Mouse (Mus musculus): ENCODE results near the gene Mapk6. TPM values are rescaled to one million over a fixed set of nuclear protein-coding genes. Genes with fewer than 3 reads are reported as not detected.
"Not testable (repeated sequence)": the region's sequence is repeated elsewhere in the genome, so short reads cannot be mapped to it uniquely, and the experiment has no call there.

Mapk6 gene
- total RNA-seq, 2 experiments from 2014 or later: 108 to 111 TPM

DNA sequence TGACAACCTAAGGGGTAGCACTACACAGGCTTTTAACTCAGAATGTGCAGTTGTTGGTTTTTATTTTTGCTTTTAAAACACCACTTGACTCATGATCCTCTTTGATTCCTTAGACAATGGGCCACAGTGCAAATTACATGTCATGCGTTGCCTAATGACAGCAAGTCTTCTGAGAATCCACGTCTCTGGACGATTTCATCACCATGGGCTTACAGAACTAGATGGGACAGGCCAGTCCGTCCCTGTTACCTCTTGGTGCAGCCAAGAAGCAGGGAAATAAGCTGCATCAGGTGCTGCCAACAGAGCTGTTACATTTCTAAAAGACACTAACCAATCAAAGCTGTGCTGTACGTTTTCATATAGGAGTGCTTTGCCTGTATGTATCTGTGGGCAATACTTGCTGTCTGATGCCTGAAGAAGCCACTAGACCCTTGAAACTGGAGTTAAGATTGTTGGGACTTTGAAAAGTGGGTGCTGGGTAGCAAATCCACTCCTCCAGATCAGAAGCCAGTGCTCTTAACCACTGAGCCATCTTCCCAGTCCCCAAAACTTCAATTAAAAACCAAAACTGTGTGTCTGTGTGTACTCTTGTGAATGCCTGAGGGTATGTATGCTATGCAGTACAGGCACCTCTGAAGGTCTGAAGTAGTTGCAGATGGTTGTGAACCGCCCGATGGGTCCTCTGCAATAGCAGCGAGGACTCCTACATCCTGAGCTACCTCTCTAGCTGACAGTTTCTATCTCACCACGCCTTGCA is 24.4 kb downstream of the Mapk6 start:
- no peak for DNase-seq
- intact Hi-C loops (cut with DNase I): no loop called here

DNA sequence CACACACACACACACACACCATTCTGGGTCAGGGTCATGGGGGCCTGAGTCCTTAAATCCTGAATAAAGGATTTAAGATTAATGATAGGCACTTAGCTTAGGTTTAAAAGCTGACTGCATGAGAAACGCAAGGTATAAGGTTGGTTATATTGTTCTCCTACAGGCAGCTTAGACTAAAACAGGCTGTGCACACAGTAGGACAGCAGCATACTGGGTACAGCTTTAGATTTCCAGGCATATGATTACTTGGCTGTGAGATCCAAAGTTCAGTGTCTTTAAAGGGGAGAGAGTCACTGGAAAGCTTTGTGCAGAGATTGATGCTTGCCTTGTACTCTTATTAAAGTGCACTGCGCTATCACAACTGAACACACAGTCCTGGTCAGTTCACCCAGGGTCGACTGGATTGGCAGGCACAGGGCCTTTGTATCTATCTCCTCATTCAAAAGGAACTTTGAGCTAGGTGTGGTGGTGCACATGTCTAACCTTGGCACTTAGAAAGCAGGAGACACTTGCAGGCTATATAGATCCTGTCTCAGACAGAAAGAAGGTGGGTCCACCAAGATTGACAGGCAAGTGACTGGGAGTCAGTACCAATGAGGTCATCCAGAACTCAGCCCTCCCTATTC is 25.4 kb downstream of the Mapk6 start:
- DNase-seq: no peak
- intact Hi-C loops (cut with DNase I): no loop called here

DNA sequence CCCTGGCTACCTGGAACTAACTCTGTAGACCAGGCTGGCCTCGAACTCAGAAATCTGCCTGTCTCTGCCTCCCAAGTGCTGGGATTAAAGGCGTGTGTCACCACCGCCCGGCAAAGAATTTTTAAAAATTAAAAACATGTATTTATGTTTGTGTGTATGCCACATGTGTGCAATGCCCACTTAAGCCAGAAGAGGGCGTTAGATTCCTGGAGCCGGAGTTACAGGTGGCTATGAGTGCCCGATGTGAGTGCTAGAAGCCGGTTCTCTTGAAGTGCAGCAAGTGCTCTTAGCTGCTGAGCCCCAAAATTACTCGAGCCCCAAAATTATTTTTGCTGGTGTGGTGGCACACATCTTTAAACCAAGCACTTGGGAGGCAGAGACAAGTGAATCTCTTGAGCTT is 26.0 kb downstream of the Mapk6 start:
- DNase-seq: no peak
- intact Hi-C loops (cut with DNase I): no loop called here

DNA sequence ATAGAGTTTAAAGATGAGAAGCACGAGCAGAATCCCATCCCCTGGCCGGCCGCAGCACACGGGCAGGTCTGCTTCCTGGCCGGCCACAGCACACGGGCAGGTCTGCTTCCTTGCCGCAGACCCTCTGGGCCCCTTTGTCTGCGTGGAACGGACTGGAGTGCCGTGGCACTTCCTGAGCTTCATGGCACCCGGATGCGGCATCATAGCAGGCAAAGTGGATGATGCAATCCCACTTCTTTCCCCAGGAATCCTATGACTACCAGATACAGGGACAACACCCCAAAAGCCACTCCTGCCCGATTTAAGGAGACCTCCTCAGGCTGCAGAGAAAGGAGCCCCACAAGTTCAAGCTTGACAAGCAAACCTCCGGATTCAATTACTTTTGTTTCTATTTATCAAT is 27.0 kb downstream of the Mapk6 start:
- DNase-seq: no peak
- intact Hi-C loops (cut with DNase I): no loop called here

DNA sequence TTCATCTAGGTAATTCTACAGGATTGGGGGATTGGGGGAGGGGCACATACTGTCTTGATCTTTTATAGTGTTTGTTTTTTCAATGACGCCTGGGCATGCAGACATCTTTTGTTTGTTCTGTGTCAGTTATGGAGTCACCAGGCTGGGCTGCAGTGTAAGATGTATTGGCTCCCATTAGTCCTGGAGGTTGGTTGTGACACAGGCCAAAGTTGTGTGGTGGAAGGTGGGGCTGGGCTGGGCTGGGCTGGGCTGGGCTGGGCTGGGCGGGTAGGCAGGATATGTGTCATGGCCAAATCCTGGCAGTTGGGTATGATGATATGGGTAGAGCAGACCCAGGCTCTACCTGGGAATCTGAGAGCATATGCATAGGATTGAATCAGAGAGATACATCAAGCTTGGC is 31.0 kb downstream of the Mapk6 start:
- no peak for DNase-seq
- intact Hi-C loops (cut with DNase I): no loop called here

DNA sequence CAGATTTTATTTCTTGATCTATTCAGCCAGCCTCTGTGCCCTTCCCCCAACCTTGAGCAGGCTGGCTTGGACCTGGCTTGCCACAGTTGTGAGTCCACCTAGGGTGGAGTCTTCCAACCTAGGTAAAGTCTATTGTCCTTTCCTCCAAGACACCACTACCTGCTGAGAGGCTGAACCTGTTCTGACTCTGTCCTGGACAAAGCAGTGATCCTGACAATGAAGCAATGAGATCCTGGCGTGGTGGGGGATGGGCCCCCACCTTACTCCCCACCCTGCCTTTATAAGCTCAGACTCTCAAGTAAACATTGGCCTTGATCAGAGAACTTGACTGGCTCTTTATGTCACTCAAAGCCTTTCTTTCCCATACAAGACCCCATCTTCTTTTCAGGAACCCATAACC is 33.4 kb downstream of the Mapk6 start:
- intact Hi-C loops (cut with DNase I): no loop called here
- no peak for DNase-seq

DNA sequence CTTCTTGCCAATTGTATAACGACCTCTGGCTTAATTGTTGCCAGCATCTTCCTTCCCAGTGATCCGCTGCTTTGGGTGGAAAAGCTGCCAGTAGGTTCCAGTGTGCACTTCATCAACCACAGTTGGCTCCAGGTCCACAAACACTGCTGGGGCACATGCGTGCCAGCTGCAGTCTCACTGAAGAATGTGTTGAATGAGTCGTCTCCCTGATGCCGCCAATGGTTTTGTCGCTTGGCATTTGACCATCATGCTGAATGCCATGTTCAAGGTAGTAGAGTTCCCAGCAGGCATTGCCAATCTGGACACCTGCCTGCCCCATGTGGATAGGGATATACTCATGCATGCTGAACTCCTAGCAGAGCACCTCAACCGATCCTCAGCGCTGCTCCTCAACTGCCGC is 34.2 kb downstream of the Mapk6 start:
- DNase-seq: peak; percentile 53
- intact Hi-C loops (cut with DNase I): no loop called here

DNA sequence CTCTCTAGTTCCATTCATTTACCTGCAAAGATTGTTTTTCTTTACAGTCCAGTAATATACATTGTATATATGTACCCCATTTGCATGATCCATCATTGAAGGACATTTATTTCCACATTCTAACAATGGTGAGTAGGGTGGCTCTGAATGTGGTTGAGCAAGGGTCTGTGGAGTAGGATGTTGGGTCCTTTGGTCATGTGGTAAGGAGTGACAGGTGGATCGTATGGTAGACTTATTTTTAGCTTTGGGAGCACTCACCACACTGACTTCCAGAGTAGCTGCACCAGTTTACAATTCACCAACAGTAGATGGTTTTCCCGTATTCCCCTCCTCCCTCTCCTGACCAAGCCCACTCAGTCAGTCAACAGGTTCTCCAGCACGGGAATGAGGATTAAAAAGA is 41.0 kb downstream of the Mapk6 start:
- intact Hi-C loops (cut with DNase I): no loop called here
- no peak for DNase-seq

DNA sequence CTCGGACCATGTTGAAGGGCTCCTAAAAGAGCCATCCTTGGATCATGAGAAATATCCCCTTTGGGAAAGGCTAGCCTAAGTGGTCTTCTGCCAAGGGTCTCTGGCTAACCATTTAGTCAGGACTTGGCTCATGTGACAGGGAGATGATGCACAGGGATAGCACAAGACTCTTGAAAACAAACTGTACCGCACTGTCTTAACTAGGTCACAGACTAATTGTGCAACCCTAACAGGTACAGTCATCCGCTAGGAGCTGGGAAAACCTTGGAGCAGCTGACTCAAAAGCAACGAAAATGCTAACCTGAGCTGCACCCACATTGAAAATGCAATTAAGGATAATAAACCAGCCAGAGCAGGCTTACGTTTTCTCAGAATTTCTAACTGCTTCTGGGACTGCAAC is 43.6 kb downstream of the Mapk6 start:
- no peak for DNase-seq
- intact Hi-C loops (cut with DNase I): no loop called here

DNA sequence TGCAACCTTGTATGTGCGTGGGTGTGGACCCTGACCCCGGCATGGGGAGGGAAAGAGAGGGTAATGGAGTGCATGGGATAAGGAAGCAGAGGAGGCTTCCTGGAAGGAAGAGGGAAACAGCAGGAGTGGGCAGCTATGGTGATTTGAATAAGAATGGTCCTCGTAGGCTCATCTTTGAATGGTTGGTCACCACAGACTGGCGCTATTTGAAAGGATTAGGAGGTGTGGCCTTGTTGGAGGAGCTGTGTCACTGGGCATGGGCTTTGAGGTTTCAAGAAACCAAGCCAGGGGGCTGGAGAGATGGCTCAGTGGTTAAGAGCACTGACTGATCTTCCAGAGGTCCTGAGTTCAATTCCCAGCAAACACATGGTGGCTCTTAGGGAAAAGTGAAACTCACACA is 44.6 kb downstream of the Mapk6 start:
- intact Hi-C loops (cut with DNase I): no loop called here
- no peak for DNase-seq

DNA sequence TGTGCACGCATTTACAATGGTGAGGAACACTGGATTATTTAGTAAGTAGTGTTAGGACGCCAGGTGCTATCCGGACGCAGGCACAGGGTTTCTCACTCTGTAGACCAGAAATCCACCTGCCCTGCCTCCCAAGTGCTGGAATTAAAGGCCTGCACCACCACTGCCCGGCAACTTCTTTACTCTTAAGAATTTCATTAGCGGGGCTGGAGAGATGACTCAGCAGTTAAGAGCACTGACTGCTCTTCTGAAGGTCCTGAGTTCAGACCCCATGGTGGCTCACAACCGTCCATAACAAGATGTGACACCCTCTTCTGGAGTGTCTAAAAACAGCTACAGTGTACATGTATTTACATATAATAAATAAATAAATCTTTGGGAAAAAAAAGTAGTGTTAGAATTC is 46.1 kb downstream of the Mapk6 start:
- DNase-seq; intact Hi-C loops (cut with DNase I): not testable (repeated sequence)

DNA sequence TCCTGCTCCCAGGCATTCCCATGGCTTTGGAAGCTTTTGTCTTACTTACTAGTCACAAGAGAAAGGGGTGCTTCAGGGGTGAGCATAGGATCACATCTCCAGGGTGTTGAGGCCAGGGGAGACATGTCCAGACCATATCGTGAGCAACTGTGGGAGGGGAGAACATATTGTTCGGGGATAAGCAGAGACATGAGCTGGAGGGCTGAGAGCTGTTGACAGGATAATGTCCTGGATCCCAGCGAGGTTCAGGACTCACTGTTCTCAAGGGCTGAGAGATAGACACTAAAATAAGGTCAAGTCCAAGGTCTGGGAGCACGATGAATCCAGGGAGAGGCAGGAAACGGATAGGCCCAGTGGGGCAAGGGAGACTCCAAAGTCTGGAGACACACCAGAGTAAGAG is 46.8 kb downstream of the Mapk6 start:
- intact Hi-C loops (cut with DNase I): no loop called here
- no peak for DNase-seq

DNA sequence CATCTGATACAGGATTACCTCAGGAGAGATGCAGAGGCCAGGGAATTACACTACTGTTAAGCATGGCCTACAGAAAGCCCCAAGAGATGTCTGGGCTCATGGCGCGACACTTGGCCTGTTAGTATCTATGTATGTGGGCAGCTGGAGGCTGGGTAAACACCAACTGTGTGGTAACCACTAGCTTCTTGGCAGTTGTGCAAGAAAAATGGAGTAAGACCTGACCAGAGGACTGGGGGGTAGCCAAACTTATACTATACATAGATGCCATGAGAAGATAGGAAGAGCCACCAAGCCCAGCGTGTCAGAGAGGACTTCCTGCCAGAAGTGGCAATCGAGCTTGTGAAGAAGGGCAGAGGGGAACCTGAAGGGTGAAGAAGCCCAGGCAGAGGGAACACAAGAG is 47.6 kb downstream of the Mapk6 start:
- intact Hi-C loops (cut with DNase I): no loop called here
- DNase-seq: no peak

DNA sequence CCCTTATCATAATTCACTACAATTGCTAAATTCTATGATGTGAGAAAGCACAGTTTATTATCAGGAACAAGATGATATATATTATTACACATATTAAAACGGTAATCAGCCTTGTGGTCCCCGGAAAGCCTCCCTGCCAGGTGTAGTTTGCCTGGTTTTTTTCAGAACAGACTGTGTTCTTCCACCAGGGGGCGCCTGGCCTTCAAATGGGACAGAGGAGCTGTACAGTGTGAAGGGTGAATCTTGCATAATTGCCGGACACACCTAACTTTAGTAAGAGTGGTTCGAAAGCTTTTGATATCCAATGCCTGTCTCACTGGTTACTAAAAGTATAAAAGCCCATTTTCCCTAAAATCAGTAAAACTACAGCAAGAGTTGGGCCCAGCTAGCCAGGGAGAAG is 48.1 kb downstream of the Mapk6 start:
- DNase-seq: peak; percentile 81
- intact Hi-C loops (cut with DNase I): no loop called here

DNA sequence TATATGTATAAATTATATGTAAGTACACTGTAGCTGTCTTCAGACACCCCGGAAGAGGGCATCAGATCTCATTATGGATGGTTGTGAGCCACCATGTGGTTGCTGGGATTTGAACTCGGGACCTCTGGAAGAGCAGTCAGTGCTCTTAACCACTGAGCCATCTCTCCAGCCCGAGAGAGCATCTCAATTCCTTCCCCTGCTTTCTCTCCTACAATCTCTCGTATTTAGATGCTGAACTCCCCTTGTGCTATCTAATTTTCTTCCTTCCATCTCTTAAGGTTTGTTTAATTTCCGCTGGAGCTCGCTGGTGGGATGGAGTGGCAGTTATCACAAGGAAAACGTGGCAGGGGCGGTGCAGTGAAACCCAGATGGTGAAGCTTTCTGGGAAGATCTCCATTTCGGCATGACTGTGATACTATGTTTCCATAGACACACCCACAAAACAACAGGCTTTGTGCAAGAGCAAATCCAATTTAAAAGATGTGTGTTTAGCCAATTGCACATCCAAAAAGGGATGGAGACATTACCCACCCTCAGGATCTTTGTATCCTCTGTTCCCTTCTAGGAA is 52.6 kb downstream of the Mapk6 start:
- no peak for DNase-seq
- intact Hi-C loops (cut with DNase I): no loop called here

DNA sequence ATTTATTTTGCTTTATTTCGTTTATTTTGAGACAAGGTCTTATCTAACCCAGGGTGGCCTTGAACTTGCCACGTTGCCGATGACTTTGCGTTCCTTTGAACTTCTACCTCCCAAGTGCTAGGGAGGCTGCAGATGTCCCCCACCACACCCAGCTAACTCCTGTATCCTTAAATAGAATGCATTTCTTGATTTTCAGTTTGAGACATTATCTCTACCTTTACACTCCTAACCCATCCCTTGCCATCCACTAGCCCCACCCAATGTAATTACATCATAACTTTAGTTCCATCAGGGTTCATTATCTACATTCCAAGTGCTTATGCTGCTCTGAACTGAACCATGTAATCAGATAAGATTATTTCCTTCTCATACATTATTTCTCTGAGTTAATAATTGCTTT is 54.0 kb downstream of the Mapk6 start:
- no peak for DNase-seq
- intact Hi-C loops (cut with DNase I): no loop called here

DNA sequence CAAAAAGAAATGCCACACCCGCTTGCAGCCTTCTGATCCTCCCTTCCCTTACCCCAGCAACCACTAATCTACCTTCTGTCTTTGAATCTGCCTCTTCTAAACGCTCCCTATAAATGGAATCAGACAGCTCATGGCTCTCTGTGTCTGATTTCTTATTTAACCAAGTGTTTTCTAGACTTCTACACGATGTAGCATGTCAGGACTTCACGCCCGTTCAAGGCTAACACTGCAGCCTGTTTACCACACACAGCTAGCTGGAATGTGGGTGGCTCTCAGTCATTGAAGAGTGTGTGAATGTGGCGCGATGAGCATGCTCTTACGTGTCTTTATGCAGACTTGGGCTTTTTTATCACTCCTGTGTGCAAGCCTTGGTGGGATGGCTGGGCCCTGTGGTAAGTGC is 56.7 kb downstream of the Mapk6 start:
- intact Hi-C loops (cut with DNase I): no loop called here

DNA sequence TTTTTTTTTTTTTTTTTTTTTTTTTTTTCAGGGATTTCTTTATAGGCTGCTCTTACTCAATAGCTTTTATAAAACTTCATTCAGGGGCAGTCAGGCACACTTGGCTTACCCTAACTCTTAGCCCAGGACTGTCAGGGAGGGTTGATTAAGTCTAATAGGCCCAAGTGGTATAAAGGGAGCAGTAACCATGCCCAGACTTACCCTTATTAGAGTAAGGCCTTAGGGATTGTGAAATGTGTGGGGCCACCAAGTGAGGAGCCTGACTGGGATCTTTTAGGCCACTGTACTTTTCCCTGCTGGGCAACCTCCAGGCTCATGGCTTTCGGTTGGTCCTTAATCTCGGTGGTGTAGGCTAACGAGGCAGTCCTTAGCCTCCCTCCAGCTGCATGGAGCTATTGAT is 61.2 kb downstream of the Mapk6 start:
- no peak for DNase-seq
- intact Hi-C loops (cut with DNase I): no loop called here

More for the DNA sequence above, 56.7 kb downstream of the Mapk6 start:
- DNase-seq: no peak

DNA sequence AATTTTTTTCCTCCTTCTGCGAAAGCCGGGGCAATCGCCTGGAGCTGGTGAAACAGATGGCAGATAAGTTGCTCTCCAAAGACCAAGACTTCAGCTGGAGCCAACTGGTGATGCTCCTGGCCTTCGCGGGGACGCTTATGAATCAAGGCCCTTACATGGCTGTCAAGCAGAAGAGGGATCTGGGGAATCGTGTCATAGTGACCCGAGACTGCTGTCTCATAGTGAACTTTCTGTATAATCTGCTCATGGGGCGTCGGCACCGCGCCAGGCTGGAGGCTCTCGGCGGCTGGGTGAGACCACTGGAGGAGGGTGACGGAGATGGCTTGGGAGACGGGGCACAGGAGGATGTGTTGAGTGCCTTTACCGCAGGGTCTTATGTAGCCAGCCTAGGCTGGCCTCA is 61.7 kb downstream of the Mapk6 start:
- intact Hi-C loops (cut with DNase I): no loop called here
- DNase-seq: no peak

DNA sequence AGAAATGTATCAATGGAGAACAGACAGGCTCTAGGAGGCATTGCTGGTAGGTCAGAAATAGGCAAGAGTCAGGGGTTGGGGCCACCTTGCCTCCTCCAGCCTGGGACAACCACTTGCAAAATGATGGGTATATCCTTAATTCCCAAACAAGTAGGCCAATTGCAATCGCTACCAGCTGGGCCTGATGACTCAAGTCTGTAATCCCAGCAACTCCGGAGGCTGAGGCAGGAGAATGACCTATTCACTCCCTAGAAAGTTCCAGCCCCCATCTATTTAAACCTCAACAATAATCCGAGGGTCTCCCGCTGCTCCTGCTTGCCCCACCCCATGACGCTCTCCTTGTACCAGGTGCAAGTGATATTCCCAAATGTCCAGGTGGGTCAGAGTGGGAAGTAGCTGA is 62.3 kb downstream of the Mapk6 start, which contains the start of gene Bcl2l10:
TSS of gene Bcl2l10 (plus strand) at position 301 of the 400 bp plus-strand sequence.
- DNase-seq: no peak
- intact Hi-C loops (cut with DNase I): no loop called here

DNA sequence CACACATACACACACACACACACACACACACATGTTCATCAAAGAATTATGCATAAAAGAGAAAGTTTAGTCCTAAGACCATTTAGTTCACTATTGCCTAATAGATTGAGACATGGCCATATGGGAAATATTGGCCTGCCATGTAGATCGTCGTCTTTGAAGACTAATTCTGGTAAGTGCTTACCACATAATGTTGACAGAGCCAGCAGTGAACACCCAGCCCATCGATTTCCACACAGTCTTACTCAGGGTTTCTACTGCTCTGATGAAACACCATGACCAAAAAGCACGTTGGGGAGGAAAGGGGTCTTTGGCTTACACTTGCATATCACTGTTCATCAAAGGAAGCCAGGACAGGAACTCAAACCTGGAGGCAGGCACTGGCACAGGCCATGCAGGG is 67.4 kb downstream of the Mapk6 start:
- intact Hi-C loops (cut with DNase I): no loop called here
- no peak for DNase-seq

DNA sequence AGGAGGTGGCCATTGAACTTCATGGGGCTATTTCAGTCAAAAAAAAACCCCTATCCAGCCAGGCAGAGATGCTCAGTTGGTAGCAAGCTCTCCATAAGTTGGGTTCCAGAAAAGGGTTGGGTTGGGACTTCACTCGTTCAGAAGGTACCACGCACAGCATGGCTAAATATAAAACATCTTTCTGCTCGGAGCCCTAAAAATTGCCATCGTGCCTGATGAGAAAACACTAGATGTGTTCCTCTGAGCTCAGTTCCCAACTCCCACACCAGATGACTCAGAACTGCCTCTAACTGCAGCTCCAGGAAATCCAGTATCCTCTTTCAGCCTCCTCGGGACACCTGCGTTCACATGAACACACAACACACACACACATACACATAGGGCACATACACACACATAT is 71.8 kb downstream of the Mapk6 start:
- intact Hi-C loops (cut with DNase I): no loop called here

More for the DNA sequence above, 71.8 kb downstream of the Mapk6 start:
- DNase-seq: no peak
